Mouse (Mus musculus): ENCODE results near the gene Rusc1. TPM values are rescaled to one million over a fixed set of nuclear protein-coding genes. Genes with fewer than 3 reads are reported as not detected.
"Not testable (repeated sequence)": the region's sequence is repeated elsewhere in the genome, so short reads cannot be mapped to it uniquely, and the experiment has no call there.

Gene Rusc1
- polyA plus RNA-seq, 1 experiment from 2014 or later: 10.2 TPM

GRCm38 (mm10) chr3:89089882-89090591 lies 3.1 kb downstream of the Rusc1 start:
- H3K36me3 ChIP-seq (ENCODE audit: control insufficient read depth, insufficient read depth): peaks cover 5% of the 10 kb centered on the region; the same call in 1 of the 2 replicates
- ATAC-seq (replicated peaks; ENCODE audit: extremely low read depth, insufficient read depth, low FRiP score): peak; percentile 77
- peak overlapping the region; percentile 82 for H3K9ac ChIP-seq (ENCODE audit: low read length)
- peaks cover 17% of the 10 kb centered on the region; the same call in 1 of the 2 replicates for H3K4me1 ChIP-seq (ENCODE audit: control insufficient read depth, insufficient read depth, low read length)
- peak overlapping the region; percentile 100 for H3K4me2 ChIP-seq (ENCODE audit: low read depth, low read length)
- H3K27me3 ChIP-seq (ENCODE audit: control insufficient read depth, insufficient read depth, low read length): peaks cover 13% of the 10 kb centered on the region
- peak overlapping the region; percentile 53; the same call in 1 of the 2 replicates for H3K27ac ChIP-seq (ENCODE audit: low read length)
- H3K9me3 ChIP-seq (replicated peaks; ENCODE audit: control insufficient read depth, low read length): no peaks in the 10 kb centered on the region
- peak overlapping the region; percentile 75 for H3K4me3 ChIP-seq (ENCODE audit: low read length)
- WGBS: under 1% methylated on average over 39 of the region's 40 CpGs

GRCm38 (mm10) chr3:89088974-89089373 lies 4.1 kb downstream of the Rusc1 start:
- no peak for ATAC-seq (replicated peaks; ENCODE audit: extremely low read depth, insufficient read depth, low FRiP score)
- Histone ChIP-seq H3K27me3 (ENCODE audit: control insufficient read depth, insufficient read depth, low read length) (peaks cover 13% of the 10 kb centered on the region), H3K36me3 (ENCODE audit: control insufficient read depth, insufficient read depth) (no peaks in the 10 kb centered on the region), H3K9me3 (replicated peaks; ENCODE audit: control insufficient read depth, low read length) (no peaks in the 10 kb centered on the region), H3K4me3 (ENCODE audit: low read length) (peak overlapping the region; percentile 75), H3K4me2 (ENCODE audit: low read depth, low read length) (peak overlapping the region; percentile 100), H3K4me1 (ENCODE audit: control insufficient read depth, insufficient read depth, low read length) (peaks cover 17% of the 10 kb centered on the region; the same call in 1 of the 2 replicates), H3K27ac (ENCODE audit: low read length) (no peak overlapping the region), H3K9ac (ENCODE audit: low read length) (no peak overlapping the region)
- 51% methylated on average over 14 of the region's 14 CpGs for WGBS

GRCm38 (mm10) chr3:89087338-89088110 lies 5.6 kb downstream of the Rusc1 start:
- peak overlapping the region; percentile 63 for H3K4me2 ChIP-seq (ENCODE audit: low read depth, low read length)
- ATAC-seq (replicated peaks; ENCODE audit: extremely low read depth, insufficient read depth, low FRiP score): no peak
- H3K4me1 ChIP-seq (ENCODE audit: control insufficient read depth, insufficient read depth, low read length): peaks cover 15% of the 10 kb centered on the region; the same call in 1 of the 2 replicates
- H3K27me3 ChIP-seq (ENCODE audit: control insufficient read depth, insufficient read depth, low read length): peaks cover 10% of the 10 kb centered on the region
- 21% methylated on average over 21 of the region's 21 CpGs for WGBS
- H3K36me3 ChIP-seq (ENCODE audit: control insufficient read depth, insufficient read depth): no peaks in the 10 kb centered on the region
- no peak overlapping the region for H3K27ac ChIP-seq (ENCODE audit: low read length)
- peak overlapping the region; percentile 29 for H3K4me3 ChIP-seq (ENCODE audit: low read length)
- no peaks in the 10 kb centered on the region for H3K9me3 ChIP-seq (replicated peaks; ENCODE audit: control insufficient read depth, low read length)
- H3K9ac ChIP-seq (ENCODE audit: low read length): peak overlapping the region; percentile 32; the same call in 1 of the 2 replicates

GRCm38 (mm10) chr3:89084654-89085190 lies 8.4 kb downstream of the Rusc1 start:
- H3K27ac ChIP-seq (ENCODE audit: low read length): no peak overlapping the region
- H3K27me3 ChIP-seq (ENCODE audit: control insufficient read depth, insufficient read depth, low read length): peaks cover 2% of the 10 kb centered on the region; the same call in 1 of the 2 replicates
- peaks cover 9% of the 10 kb centered on the region; the same call in 1 of the 2 replicates for H3K4me1 ChIP-seq (ENCODE audit: control insufficient read depth, insufficient read depth, low read length)
- peaks cover 2% of the 10 kb centered on the region for H3K36me3 ChIP-seq (ENCODE audit: control insufficient read depth, insufficient read depth)
- H3K9ac ChIP-seq (ENCODE audit: low read length): no peak overlapping the region
- 83% methylated on average over 12 of the region's 12 CpGs for WGBS
- no peaks in the 10 kb centered on the region for H3K9me3 ChIP-seq (replicated peaks; ENCODE audit: control insufficient read depth, low read length)
- ATAC-seq (replicated peaks; ENCODE audit: extremely low read depth, insufficient read depth, low FRiP score): no peak
- H3K4me2 ChIP-seq (ENCODE audit: low read depth, low read length): no peak overlapping the region
- no peak overlapping the region for H3K4me3 ChIP-seq (ENCODE audit: low read length)

- WGBS: 65% methylated on average over 2 of the region's 2 CpGs
Measured at GRCm38 (mm10) chr3:89084133-89084532, 9.0 kb downstream of the Rusc1 start.

GRCm38 (mm10) chr3:89082287-89082686 lies 10.8 kb downstream of the Rusc1 start:
- not testable (repeated sequence) for H3K9ac ChIP-seq (ENCODE audit: low read length); H3K4me1 ChIP-seq (ENCODE audit: control insufficient read depth, insufficient read depth, low read length); ATAC-seq (replicated peaks; ENCODE audit: extremely low read depth, insufficient read depth, low FRiP score); H3K27me3 ChIP-seq (ENCODE audit: control insufficient read depth, insufficient read depth, low read length); H3K4me2 ChIP-seq (ENCODE audit: low read depth, low read length); H3K4me3 ChIP-seq (ENCODE audit: low read length); H3K9me3 ChIP-seq (replicated peaks; ENCODE audit: control insufficient read depth, low read length); H3K27ac ChIP-seq (ENCODE audit: low read length)
- peaks cover 17% of the 10 kb centered on the region for H3K36me3 ChIP-seq (ENCODE audit: control insufficient read depth, insufficient read depth)

More at GRCm38 (mm10) chr3:89084133-89084532, 9.0 kb downstream of the Rusc1 start:
- H3K27ac ChIP-seq (ENCODE audit: low read length): no peak overlapping the region
- H3K4me2 ChIP-seq (ENCODE audit: low read depth, low read length): no peak overlapping the region
- H3K4me3 ChIP-seq (ENCODE audit: low read length): no peak overlapping the region
- no peaks in the 10 kb centered on the region for H3K9me3 ChIP-seq (replicated peaks; ENCODE audit: control insufficient read depth, low read length)
- peaks cover 8% of the 10 kb centered on the region for H3K36me3 ChIP-seq (ENCODE audit: control insufficient read depth, insufficient read depth)
- no peak for ATAC-seq (replicated peaks; ENCODE audit: extremely low read depth, insufficient read depth, low FRiP score)
- peaks cover 2% of the 10 kb centered on the region; the same call in 1 of the 2 replicates for H3K27me3 ChIP-seq (ENCODE audit: control insufficient read depth, insufficient read depth, low read length)
- peaks cover 8% of the 10 kb centered on the region; the same call in 1 of the 2 replicates for H3K4me1 ChIP-seq (ENCODE audit: control insufficient read depth, insufficient read depth, low read length)
- H3K9ac ChIP-seq (ENCODE audit: low read length): no peak overlapping the region

GRCm38 (mm10) chr3:89077383-89077782 lies 15.7 kb downstream of the Rusc1 start:
- H3K27ac ChIP-seq (ENCODE audit: low read length): no peak overlapping the region
- no peak overlapping the region for H3K9ac ChIP-seq (ENCODE audit: low read length)
- H3K9me3 ChIP-seq (replicated peaks; ENCODE audit: control insufficient read depth, low read length): no peaks in the 10 kb centered on the region
- no peaks in the 10 kb centered on the region for H3K4me1 ChIP-seq (ENCODE audit: control insufficient read depth, insufficient read depth, low read length)
- H3K36me3 ChIP-seq (ENCODE audit: control insufficient read depth, insufficient read depth): peaks cover 50% of the 10 kb centered on the region
- no peak for ATAC-seq (replicated peaks; ENCODE audit: extremely low read depth, insufficient read depth, low FRiP score)
- no peak overlapping the region for H3K4me3 ChIP-seq (ENCODE audit: low read length)
- no peak overlapping the region for H3K4me2 ChIP-seq (ENCODE audit: low read depth, low read length)
- WGBS: 92% methylated on average over 9 of the region's 9 CpGs
- no peaks in the 10 kb centered on the region for H3K27me3 ChIP-seq (ENCODE audit: control insufficient read depth, insufficient read depth, low read length)

GRCm38 (mm10) chr3:89067265-89067664 lies 25.8 kb downstream of the Rusc1 start:
- Histone ChIP-seq H3K9me3 (replicated peaks; ENCODE audit: control insufficient read depth, low read length) (no peaks in the 10 kb centered on the region), H3K9ac (ENCODE audit: low read length) (no peak overlapping the region), H3K27me3 (ENCODE audit: control insufficient read depth, insufficient read depth, low read length) (no peaks in the 10 kb centered on the region), H3K36me3 (ENCODE audit: control insufficient read depth, insufficient read depth) (peaks cover 81% of the 10 kb centered on the region), H3K27ac (ENCODE audit: low read length) (no peak overlapping the region), H3K4me3 (ENCODE audit: low read length) (no peak overlapping the region), H3K4me2 (ENCODE audit: low read depth, low read length) (no peak overlapping the region), H3K4me1 (ENCODE audit: control insufficient read depth, insufficient read depth, low read length) (no peaks in the 10 kb centered on the region)
- no peak for ATAC-seq (replicated peaks; ENCODE audit: extremely low read depth, insufficient read depth, low FRiP score)

GRCm38 (mm10) chr3:89061696-89062095 lies 31.4 kb downstream of the Rusc1 start:
- Histone ChIP-seq H3K27ac (ENCODE audit: low read length) (no peak overlapping the region), H3K4me2 (ENCODE audit: low read depth, low read length) (no peak overlapping the region), H3K4me1 (ENCODE audit: control insufficient read depth, insufficient read depth, low read length) (no peaks in the 10 kb centered on the region), H3K36me3 (ENCODE audit: control insufficient read depth, insufficient read depth) (peaks cover 64% of the 10 kb centered on the region), H3K4me3 (ENCODE audit: low read length) (no peak overlapping the region), H3K27me3 (ENCODE audit: control insufficient read depth, insufficient read depth, low read length) (no peaks in the 10 kb centered on the region), H3K9ac (ENCODE audit: low read length) (no peak overlapping the region), H3K9me3 (replicated peaks; ENCODE audit: control insufficient read depth, low read length) (no peaks in the 10 kb centered on the region)
- ATAC-seq (replicated peaks; ENCODE audit: extremely low read depth, insufficient read depth, low FRiP score): no peak
- 77% methylated on average over 3 of the region's 3 CpGs for WGBS

Measured in heart, embryonic 16.5 days (tissue).